Mouse (Mus musculus) retina, postnatal 7 days (tissue): Measurements from ENCODE around the gene AI661453.
"Not testable (repeated sequence)": the region's sequence is repeated elsewhere in the genome, so short reads cannot be mapped to it uniquely, and the experiment has no call there.

Experiments used
- DNase-seq: peaks from one replicate; pipeline ENCODE4 v3.0.0-alpha.2; 2012; ENCODE audit warnings: low read depth, low spot score

The AI661453 gene

GRCm38 (mm10) chr17:47436156-47436906 is at the start of gene AI661453:
TSS of gene AI661453 (plus strand) at chr17:47436615.
- DNase-seq = no peak

GRCm38 (mm10) chr17:47386649-47387048 is 49.8 kb upstream of the AI661453 start:
- DNase-seq = no peak

- no peak for DNase-seq
These were observed 42.1 kb upstream of the AI661453 start for GRCm38 (mm10) chr17:47394223-47394869.

GRCm38 (mm10) chr17:47395376-47395913 is 41.0 kb upstream of the AI661453 start:
- no peak for DNase-seq

GRCm38 (mm10) chr17:47399091-47399490 is 37.3 kb upstream of the AI661453 start:
- no peak for DNase-seq

DNA sequence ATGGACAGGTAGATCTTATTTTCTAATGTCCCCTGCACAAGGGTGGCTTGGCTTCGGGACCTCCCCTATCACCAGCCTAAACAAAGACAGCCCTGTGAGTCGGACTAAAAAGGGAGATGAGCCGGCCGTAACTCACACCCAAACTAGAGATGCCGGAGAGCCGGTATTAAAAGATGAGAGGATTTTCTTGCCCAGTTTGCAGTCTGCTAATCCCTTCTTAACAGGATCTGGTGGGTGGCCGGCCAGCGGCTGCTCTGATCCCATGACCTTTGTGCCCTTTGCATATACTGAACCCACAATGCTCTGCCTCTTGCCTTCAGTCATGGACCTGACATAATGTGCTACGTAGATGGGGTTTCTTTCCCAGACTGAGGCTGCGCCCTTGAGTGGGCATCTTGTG is 36.0 kb upstream of the AI661453 start, which contains the start of gene Guca1a:
Gene Guca1a, minus strand, starts transcription at position 134 of the 400 bp plus-strand sequence.
- peak; percentile 61 for DNase-seq

- DNase-seq = no peak
These were observed 28.5 kb upstream of the AI661453 start for GRCm38 (mm10) chr17:47407717-47408557.

DNA sequence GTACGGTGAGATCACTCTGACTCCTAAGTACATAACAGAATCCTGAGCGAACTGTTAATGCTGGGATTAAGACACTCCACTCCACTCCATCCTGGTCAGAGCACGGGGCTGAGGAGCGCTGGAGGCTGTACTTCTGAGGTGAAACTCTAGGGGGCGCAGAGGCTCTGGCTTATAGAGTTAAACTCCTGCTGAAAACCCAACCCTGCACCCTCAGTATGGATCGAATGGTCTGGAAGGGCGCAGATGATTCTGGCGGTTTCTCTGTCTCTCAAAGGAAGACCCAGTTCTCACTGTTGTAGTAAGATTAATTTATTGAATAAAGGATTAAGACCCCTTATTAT is 27.9 kb upstream of the AI661453 start:
- no peak for DNase-seq

DNA sequence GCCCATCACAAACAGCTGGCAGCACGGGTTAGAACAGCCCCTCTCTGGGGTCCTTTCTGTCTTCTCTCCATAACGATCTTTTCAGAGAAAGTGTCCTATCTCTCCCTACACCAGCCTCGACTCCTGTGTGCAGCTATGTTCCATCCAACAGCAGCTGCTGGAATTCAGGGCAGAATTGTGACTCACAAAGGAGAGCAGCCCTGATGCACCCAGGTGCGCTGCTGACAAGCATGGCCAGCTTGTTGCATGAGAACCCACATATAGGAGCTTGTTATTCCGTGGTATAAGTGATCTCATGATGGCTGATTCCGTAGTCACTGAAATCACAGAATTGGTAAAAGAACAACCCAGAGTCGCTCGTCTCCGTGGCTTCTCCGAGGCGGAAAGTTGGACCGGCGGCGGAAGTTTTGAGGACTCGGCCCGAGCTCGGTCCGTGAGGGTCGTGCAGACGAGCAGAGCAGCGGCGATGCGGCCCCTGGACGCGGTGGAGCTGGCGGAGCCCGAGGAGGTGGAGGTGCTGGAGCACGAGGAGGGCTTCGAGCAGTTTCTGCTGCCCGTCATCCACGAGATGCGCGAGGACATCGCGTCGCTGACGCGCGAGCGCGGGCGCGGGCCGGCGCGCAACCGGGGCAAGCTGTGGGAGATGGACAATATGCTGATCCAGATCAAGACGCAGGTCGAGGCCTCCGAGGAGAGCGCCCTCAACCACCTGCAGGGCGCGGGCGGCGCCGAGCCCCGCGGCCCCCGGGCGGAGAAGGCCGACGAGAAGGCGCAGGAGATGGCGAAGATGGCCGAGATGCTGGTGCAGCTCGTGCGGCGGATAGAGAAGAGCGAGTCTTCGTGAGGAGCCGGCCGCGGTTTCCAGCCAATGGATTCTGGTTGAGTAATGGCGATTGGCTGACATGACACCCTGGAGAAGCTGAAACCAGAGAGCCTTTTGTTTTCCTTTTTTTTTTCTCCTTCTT is 26.2 kb upstream of the AI661453 start:
- DNase-seq = not testable (repeated sequence)

GRCm38 (mm10) chr17:47420195-47420594 is 16.2 kb upstream of the AI661453 start:
- DNase-seq = no peak

- no peak for DNase-seq
These were observed 14.8 kb upstream of the AI661453 start for GRCm38 (mm10) chr17:47421566-47421965.

DNA sequence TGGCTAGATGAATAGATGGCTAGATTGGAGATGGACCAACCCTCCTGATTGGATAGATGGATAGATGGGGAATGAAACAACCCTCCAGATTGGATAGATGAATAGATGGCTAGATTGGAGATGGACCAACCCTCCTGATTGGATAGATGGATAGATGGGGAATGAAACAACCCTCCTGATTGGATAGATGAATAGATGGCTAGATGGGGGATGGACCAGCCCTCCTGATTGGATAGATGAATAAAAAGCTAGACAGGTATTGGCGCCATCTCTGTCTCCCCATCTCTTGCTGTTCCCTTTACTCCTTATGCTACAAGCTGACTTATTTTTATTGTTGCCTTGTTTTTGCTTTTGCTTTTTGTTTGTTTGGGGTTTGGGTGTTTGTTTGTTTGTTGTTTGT is 13.8 kb upstream of the AI661453 start:
- DNase-seq = not testable (repeated sequence)

- DNase-seq = no peak
These were observed 12.2 kb upstream of the AI661453 start for GRCm38 (mm10) chr17:47424186-47424585.

GRCm38 (mm10) chr17:47427316-47427715 is 9.1 kb upstream of the AI661453 start:
- DNase-seq = no peak

GRCm38 (mm10) chr17:47428831-47429304 is 7.5 kb upstream of the AI661453 start:
- peak; percentile 43 for DNase-seq

DNA sequence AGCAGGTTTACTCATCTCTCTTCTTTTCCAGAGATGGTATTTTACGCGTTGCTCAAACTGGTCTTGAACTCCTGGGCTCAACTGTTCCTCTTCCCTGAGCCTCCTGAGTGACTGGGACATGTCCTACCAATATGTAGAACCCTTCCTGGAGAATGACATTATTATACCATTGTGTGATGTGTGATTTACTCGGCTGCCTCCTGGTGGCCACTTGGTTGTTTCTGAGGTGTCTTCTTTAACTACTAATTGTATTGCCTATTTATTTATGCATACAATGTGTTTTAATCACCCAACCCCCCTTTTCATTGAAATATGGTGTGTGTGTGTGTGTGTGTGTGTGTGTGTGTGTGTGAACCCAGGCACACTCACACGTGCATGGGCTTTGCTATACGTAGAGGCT is 5.6 kb upstream of the AI661453 start:
- no peak for DNase-seq

GRCm38 (mm10) chr17:47436907-47437547 is 612 bp downstream of the AI661453 start, which contains the start of gene 1700001C19Rik:
TSS of gene 1700001C19Rik (minus strand) at chr17:47437376.
- no peak for DNase-seq

DNA sequence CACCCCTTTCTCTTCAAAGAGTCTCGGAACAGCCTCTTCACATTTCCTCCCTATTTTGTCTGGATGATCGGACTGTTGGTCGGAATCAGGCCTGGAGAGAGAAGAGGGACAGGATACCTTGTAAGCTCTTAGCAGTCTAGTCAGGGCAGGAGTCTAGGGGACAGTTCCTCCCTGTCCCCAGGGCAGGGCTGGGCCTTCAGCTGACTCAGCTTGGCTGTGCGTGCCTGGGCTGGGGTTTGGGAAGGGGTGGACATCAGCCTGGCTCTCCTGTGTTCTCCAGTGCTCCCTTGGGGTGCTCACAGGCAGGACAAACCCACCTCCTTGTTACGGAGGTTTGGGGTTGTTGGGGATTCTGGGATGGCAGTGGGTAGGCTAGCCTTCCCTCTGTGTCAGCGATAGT is 2.2 kb downstream of the AI661453 start:
- DNase-seq = no peak

GRCm38 (mm10) chr17:47439396-47440028 is 3.1 kb downstream of the AI661453 start:
- no peak for DNase-seq
